7 mouse cellular contexts compared by ENCODE assay signal in the genomic region with DNA sequence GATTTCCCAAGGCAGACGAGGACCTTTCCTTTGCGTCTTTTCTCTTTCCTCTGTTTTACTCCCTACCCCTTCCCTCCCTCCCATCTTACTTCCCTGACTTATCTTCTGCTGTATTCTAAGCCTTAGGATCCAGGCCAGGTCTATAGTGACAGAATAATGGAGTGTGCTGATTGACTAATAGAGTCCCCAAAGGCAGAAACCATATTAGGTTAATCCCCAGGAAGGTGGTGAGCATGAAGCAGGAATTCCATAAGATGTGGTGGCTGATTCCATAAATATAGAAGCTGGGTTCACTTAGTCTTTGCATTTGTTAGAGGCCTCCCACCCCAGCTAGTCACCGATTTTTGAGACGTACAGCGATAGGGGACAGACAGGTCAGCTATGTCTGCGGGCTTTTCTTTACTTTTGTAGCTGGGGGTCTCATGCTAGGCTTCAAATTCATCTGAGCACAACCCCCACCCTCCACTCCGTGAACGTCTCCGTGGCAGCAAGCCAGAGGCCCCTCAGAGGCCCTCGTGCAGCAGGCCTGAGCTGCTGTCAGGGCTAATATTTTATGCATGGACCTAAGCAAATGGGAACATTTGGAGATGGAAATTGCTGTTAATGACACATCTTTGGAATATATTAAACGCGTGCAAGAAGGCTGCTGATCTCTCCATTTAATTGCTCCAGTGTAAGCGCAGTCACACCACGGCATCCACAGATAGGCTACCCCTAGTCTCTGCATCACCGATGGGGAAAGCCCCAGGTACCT.
DNase-seq lines count a peak whose midpoint lies in the region; ATAC-seq and TF ChIP-seq lines count a peak whose summit lies in the region.

No protein-coding gene starts in this region.

- H3K9ac ChIP-seq in liver, embryonic 11.5 days (ENCODE audit: low read depth, low read length), result no peak overlapping the region
- no peak overlapping the region for H3K9ac ChIP-seq in liver, postnatal 0 days (replicated peaks)
- H3K9ac ChIP-seq in forebrain, embryonic 12.5 days, result no peak overlapping the region
- H3K9ac ChIP-seq in hindbrain, embryonic 14.5 days, result no peak overlapping the region
- 0 out of 2 replicates have a peak overlapping the region, but pooled peaks have one; percentile 31 for H3K9ac ChIP-seq in neural tube, embryonic 13.5 days

- 69% methylated on average over 15 of the region's 15 CpGs for WGBS in liver, embryonic 11.5 days
- whole genome bisulfite sequencing in liver, postnatal 0 days (ENCODE audit: insufficient replicate concordance), result 78% methylated on average over 15 of the region's 15 CpGs
- WGBS in forebrain, embryonic 12.5 days, result 38% methylated on average over 15 of the region's 15 CpGs
- 20% methylated on average over 15 of the region's 15 CpGs for WGBS in hindbrain, embryonic 14.5 days
- 25% methylated on average over 15 of the region's 15 CpGs for WGBS in neural tube, embryonic 13.5 days

- H3K36me3 ChIP-seq in liver, embryonic 11.5 days (ENCODE audit: control insufficient read depth, insufficient read depth, low read length), result no peaks in the 10 kb centered on the region
- H3K36me3 ChIP-seq in liver, postnatal 0 days (replicated peaks; ENCODE audit: insufficient read depth, low read length), result no peaks in the 10 kb centered on the region; the same call in 1 of the 2 replicates
- peaks cover 26% of the 10 kb centered on the region for H3K36me3 ChIP-seq in forebrain, embryonic 12.5 days (replicated peaks)
- peaks cover 64% of the 10 kb centered on the region for H3K36me3 ChIP-seq in hindbrain, embryonic 14.5 days (replicated peaks; ENCODE audit: control insufficient read depth, insufficient read depth)
- peaks cover 54% of the 10 kb centered on the region for H3K36me3 ChIP-seq in neural tube, embryonic 13.5 days

- H3K4me3 ChIP-seq in liver, embryonic 11.5 days (ENCODE audit: low read depth, low read length), result no peak overlapping the region
- H3K4me3 ChIP-seq in liver, postnatal 0 days (ENCODE audit: low read depth, low read length), result no peak overlapping the region
- no peak overlapping the region for H3K4me3 ChIP-seq in forebrain, embryonic 12.5 days (replicated peaks)
- no peak overlapping the region for H3K4me3 ChIP-seq in hindbrain, embryonic 14.5 days (replicated peaks; ENCODE audit: low read length)
- no peak overlapping the region for H3K4me3 ChIP-seq in neural tube, embryonic 13.5 days

- H3K4me2 ChIP-seq in liver, embryonic 11.5 days, result no peak overlapping the region
- H3K4me2 ChIP-seq in liver, postnatal 0 days (ENCODE audit: low read depth, low read length), result no peak overlapping the region
- no peak overlapping the region for H3K4me2 ChIP-seq in forebrain, embryonic 12.5 days
- no peak overlapping the region for H3K4me2 ChIP-seq in hindbrain, embryonic 14.5 days (replicated peaks)
- no peak overlapping the region for H3K4me2 ChIP-seq in neural tube, embryonic 13.5 days

- DNase-seq in liver, embryonic 11.5 days (ENCODE audit: low spot score), result peak; percentile 30
- no peak for DNase-seq in liver, postnatal 0 days
- peak; percentile 50 for DNase-seq in hindbrain, embryonic 14.5 days (ENCODE audit: low spot score)
- no peak for DNase-seq in cerebellum, postnatal 25 days

- no peak for TF ChIP-seq EP300 in liver, postnatal 0 days (IDR thresholded peaks at IDR 0.05; ENCODE audit: low read depth)

- H3K9me3 ChIP-seq in liver, embryonic 11.5 days (ENCODE audit: control insufficient read depth, low read length), result no peaks in the 10 kb centered on the region
- no peaks in the 10 kb centered on the region for H3K9me3 ChIP-seq in liver, postnatal 0 days (ENCODE audit: low read length)
- H3K9me3 ChIP-seq in forebrain, embryonic 12.5 days, result no peaks in the 10 kb centered on the region
- H3K9me3 ChIP-seq in hindbrain, embryonic 14.5 days (ENCODE audit: control insufficient read depth, low read length), result no peaks in the 10 kb centered on the region
- H3K9me3 ChIP-seq in neural tube, embryonic 13.5 days, result no peaks in the 10 kb centered on the region

- no peak for TF ChIP-seq CTCF in liver, postnatal 0 days (IDR thresholded peaks at IDR 0.05; ENCODE audit: low read depth)

- no peak overlapping the region for H3K27ac ChIP-seq in liver, embryonic 11.5 days (ENCODE audit: low read depth, low read length)
- H3K27ac ChIP-seq in liver, postnatal 0 days (ENCODE audit: low read depth), result no peak overlapping the region
- peak overlapping the region; percentile 80 for H3K27ac ChIP-seq in forebrain, embryonic 12.5 days
- H3K27ac ChIP-seq in hindbrain, embryonic 14.5 days, result peak overlapping the region; percentile 83
- peak overlapping the region; percentile 81 for H3K27ac ChIP-seq in neural tube, embryonic 13.5 days (replicated peaks)

- no peak for ATAC-seq in liver, embryonic 11.5 days (replicated peaks; ENCODE audit: low FRiP score)
- no peak for ATAC-seq in liver, postnatal 0 days
- peak; percentile 52 for ATAC-seq in forebrain, embryonic 12.5 days (ENCODE audit: low FRiP score)
- ATAC-seq in hindbrain, embryonic 14.5 days (ENCODE audit: low FRiP score), result peak; percentile 49
- peak; percentile 45 for ATAC-seq in neural tube, embryonic 13.5 days (ENCODE audit: low read depth)
- no peak for ATAC-seq in activated CD4-positive, CD25-positive, alpha-beta regulatory T cell, adult 4 months

- no peaks in the 10 kb centered on the region for H3K27me3 ChIP-seq in liver, embryonic 11.5 days (replicated peaks; ENCODE audit: control insufficient read depth, insufficient read depth, low read length)
- no peaks in the 10 kb centered on the region for H3K27me3 ChIP-seq in liver, postnatal 0 days (ENCODE audit: insufficient read depth, low read length)
- H3K27me3 ChIP-seq in forebrain, embryonic 12.5 days, result no peaks in the 10 kb centered on the region
- H3K27me3 ChIP-seq in hindbrain, embryonic 14.5 days (ENCODE audit: control insufficient read depth, insufficient read depth, low read length), result no peaks in the 10 kb centered on the region
- no peaks in the 10 kb centered on the region for H3K27me3 ChIP-seq in neural tube, embryonic 13.5 days

- no peaks in the 10 kb centered on the region; the same call in none of the 2 replicates for H3K4me1 ChIP-seq in liver, embryonic 11.5 days (replicated peaks; ENCODE audit: control insufficient read depth, insufficient read depth, low read length)
- H3K4me1 ChIP-seq in liver, postnatal 0 days (ENCODE audit: insufficient read depth), result no peaks in the 10 kb centered on the region
- peaks cover 59% of the 10 kb centered on the region for H3K4me1 ChIP-seq in forebrain, embryonic 12.5 days
- peaks cover 48% of the 10 kb centered on the region for H3K4me1 ChIP-seq in hindbrain, embryonic 14.5 days (replicated peaks; ENCODE audit: control insufficient read depth, insufficient read depth, low read length)
- peaks cover 65% of the 10 kb centered on the region for H3K4me1 ChIP-seq in neural tube, embryonic 13.5 days (replicated peaks)

Comparison
In these comparisons a context has a peak if more than half of its experiments do, and no peak if none do; other contexts are left out.
1. DNase-seq: peak in liver, embryonic 11.5 days (single experiment) and hindbrain, embryonic 14.5 days (single experiment); none in liver, postnatal 0 days (single experiment) and cerebellum, postnatal 25 days (0 of 2).
2. ATAC-seq: peak in forebrain, embryonic 12.5 days (single experiment), hindbrain, embryonic 14.5 days (single experiment) and neural tube, embryonic 13.5 days (single experiment); none in liver, embryonic 11.5 days (single experiment), liver, postnatal 0 days (single experiment) and activated CD4-positive, CD25-positive, alpha-beta regulatory T cell, adult 4 months (single experiment).
3. H3K27ac ChIP-seq: peak in forebrain, embryonic 12.5 days (single experiment), hindbrain, embryonic 14.5 days (single experiment) and neural tube, embryonic 13.5 days (single experiment); none in liver, embryonic 11.5 days (single experiment) and liver, postnatal 0 days (single experiment).